Mouse (Mus musculus): ENCODE results near the gene Phxr2. TPM values are rescaled to one million over a fixed set of nuclear protein-coding genes. Genes with fewer than 3 reads are reported as not detected.

Gene Phxr2
- total RNA-seq, 2 experiments from 2014 or later, result not detected

GRCm38 (mm10) chr10:99105522-99105921 is 20.6 kb downstream of the Phxr2 start:
- no peak for DNase-seq (ENCODE audit: extremely low spot score in 1 of 2, low spot score in 1 of 2)

GRCm38 (mm10) chr10:99097374-99097773 is 28.8 kb downstream of the Phxr2 start:
- peak in 1 of 2 experiments; percentile 53 for DNase-seq (ENCODE audit: extremely low spot score in 1 of 2, low spot score in 1 of 2)

GRCm38 (mm10) chr10:99095114-99095513 is 31.0 kb downstream of the Phxr2 start:
- DNase-seq (ENCODE audit: extremely low spot score in 1 of 2, low spot score in 1 of 2), result no peak

GRCm38 (mm10) chr10:99093364-99093763 is 32.8 kb downstream of the Phxr2 start:
- no peak for DNase-seq (ENCODE audit: extremely low spot score in 1 of 2, low spot score in 1 of 2)

- DNase-seq (ENCODE audit: extremely low spot score in 1 of 2, low spot score in 1 of 2), result no peak
These were observed 36.2 kb downstream of the Phxr2 start for GRCm38 (mm10) chr10:99089906-99090305.

GRCm38 (mm10) chr10:99086029-99086428 is 40.1 kb downstream of the Phxr2 start:
- no peak for DNase-seq (ENCODE audit: extremely low spot score in 1 of 2, low spot score in 1 of 2)

GRCm38 (mm10) chr10:99085240-99085587 is 40.9 kb downstream of the Phxr2 start:
- DNase-seq (ENCODE audit: extremely low spot score in 1 of 2, low spot score in 1 of 2), result no peak

- peak; percentile 89 to 99 for DNase-seq (ENCODE audit: extremely low spot score in 1 of 2, low spot score in 1 of 2)
These were observed 41.5 kb downstream of the Phxr2 start for GRCm38 (mm10) chr10:99084397-99085239.

GRCm38 (mm10) chr10:99083431-99084003 is 42.6 kb downstream of the Phxr2 start:
- no peak for DNase-seq (ENCODE audit: extremely low spot score in 1 of 2, low spot score in 1 of 2)

- no peak for DNase-seq (ENCODE audit: extremely low spot score in 1 of 2, low spot score in 1 of 2)
These were observed 44.5 kb downstream of the Phxr2 start for GRCm38 (mm10) chr10:99081569-99081990.

GRCm38 (mm10) chr10:99078621-99079020 is 47.5 kb downstream of the Phxr2 start:
- no peak for DNase-seq (ENCODE audit: extremely low spot score in 1 of 2, low spot score in 1 of 2)

- no peak for DNase-seq (ENCODE audit: extremely low spot score in 1 of 2, low spot score in 1 of 2)
These were observed 49.8 kb downstream of the Phxr2 start for GRCm38 (mm10) chr10:99076113-99076895.

Other genes starting within 250 kb of the Phxr2 start
- gene Atp2b1, start 211.9 kb downstream of the Phxr2 start, total RNA-seq (2021), result 1,000 to 10,000 TPM in 1 of 2 experiments, 100 to 1,000 TPM in 1; 951 to 1,124 TPM
- 1 to 10 TPM; 6.5 to 8.2 TPM for gene Poc1b, start 19.3 kb downstream of the Phxr2 start, total RNA-seq (2021)
- 1 to 10 TPM; 4.0 to 4.6 TPM for gene Galnt4, start 18.2 kb downstream of the Phxr2 start, total RNA-seq (2021)
- gene Dusp6, start 136.9 kb upstream of the Phxr2 start, total RNA-seq (2021), result 10 to 100 TPM; 74.9 to 93.5 TPM

Data from layer of hippocampus, postnatal 25 days (tissue).